Mouse (Mus musculus): ENCODE results near the gene Cpxm2. TPM values are rescaled to one million over a fixed set of nuclear protein-coding genes. Genes with fewer than 3 reads are reported as not detected.

The Cpxm2 gene
- polyA plus RNA-seq, 1 experiment from 2014 or later, result 0.95 TPM

GRCm38 (mm10) chr7:132075825-132076224 lies 78.7 kb downstream of the Cpxm2 start:
- DNase-seq (ENCODE audit: low spot score) (no peak), ATAC-seq (replicated peaks; ENCODE audit: low FRiP score, low TSS enrichment, low read depth) (no peak)
- Histone ChIP-seq H3K4me3 (ENCODE audit: low read depth, low read length) (no peak overlapping the region), H3K4me2 (ENCODE audit: low read length) (no peak overlapping the region), H3K36me3 (ENCODE audit: control insufficient read depth, insufficient read depth, low read length) (no peaks in the 10 kb centered on the region), H3K9me3 (ENCODE audit: control insufficient read depth, low read length) (no peaks in the 10 kb centered on the region), H3K9ac (ENCODE audit: low read length) (no peak overlapping the region), H3K4me1 (replicated peaks; ENCODE audit: control insufficient read depth, insufficient read depth, low read length) (no peaks in the 10 kb centered on the region), H3K27me3 (replicated peaks; ENCODE audit: control insufficient read depth, insufficient read depth, low read length) (no peaks in the 10 kb centered on the region), H3K27ac (ENCODE audit: low read depth) (no peak overlapping the region)
- 61% methylated on average over 1 of the region's 1 CpGs for WGBS

DNA sequence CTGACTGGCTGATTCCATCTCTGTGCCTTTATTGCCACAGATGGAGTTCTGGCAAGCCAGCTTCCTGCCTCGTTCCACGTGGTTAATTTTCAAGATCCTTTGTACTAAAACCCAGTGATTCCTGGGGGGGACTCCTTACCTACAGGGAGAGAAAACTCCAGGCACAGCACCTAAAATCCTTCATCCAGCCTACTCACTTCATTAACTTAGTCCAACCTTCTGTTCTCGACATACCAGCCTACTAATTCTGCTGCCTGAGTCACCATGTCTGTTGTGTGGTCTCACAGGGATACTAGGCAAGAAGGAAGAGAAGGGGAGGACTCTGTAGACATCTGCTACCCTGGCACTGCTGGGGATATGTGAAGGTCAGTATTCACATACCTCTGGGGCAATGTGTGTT lies 80.0 kb downstream of the Cpxm2 start:
- Histone ChIP-seq H3K4me1 (replicated peaks; ENCODE audit: control insufficient read depth, insufficient read depth, low read length) (no peaks in the 10 kb centered on the region), H3K36me3 (ENCODE audit: control insufficient read depth, insufficient read depth, low read length) (no peaks in the 10 kb centered on the region), H3K4me3 (ENCODE audit: low read depth, low read length) (no peak overlapping the region), H3K4me2 (ENCODE audit: low read length) (no peak overlapping the region), H3K27me3 (replicated peaks; ENCODE audit: control insufficient read depth, insufficient read depth, low read length) (no peaks in the 10 kb centered on the region), H3K27ac (ENCODE audit: low read depth) (no peak overlapping the region), H3K9ac (ENCODE audit: low read length) (no peak overlapping the region), H3K9me3 (ENCODE audit: control insufficient read depth, low read length) (no peaks in the 10 kb centered on the region)
- DNase-seq (ENCODE audit: low spot score) (no peak), ATAC-seq (replicated peaks; ENCODE audit: low FRiP score, low TSS enrichment, low read depth) (no peak)
- 70% methylated on average over 3 of the region's 3 CpGs for WGBS

DNA sequence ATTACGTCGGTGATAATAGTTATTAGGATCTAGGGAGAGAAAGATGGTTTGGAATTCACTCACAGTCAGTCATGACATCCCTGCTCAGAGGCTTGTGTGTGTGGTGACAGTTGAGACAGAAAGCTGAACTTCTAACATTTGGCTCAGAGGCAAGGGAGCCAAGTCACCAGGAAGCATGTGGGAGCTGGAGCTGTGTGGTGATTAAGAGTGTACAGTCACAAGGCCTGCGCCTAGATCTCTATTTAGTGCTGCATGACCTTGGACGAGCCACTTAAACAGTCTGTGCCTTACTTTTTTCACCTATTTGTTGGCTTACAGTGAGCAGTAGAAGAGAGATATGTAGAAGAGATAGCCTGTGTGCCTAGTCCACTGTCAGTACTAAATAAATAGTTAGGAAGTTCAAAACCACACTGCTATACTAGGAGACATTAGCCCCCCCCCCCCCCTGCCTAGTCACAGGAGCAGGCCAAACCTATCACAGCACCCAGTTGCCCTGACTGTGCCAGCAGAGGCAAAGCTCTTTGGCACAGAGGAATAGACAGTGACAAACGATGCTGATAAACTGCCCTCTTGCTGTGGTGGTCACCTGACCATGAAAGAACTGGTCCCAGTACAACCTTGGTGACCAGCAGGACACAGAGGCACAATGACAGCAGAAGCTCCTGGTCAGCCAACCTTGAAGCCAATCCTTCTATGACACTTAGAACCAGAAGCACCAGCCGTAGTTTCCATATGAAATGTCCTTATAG lies 83.5 kb downstream of the Cpxm2 start:
- H3K9ac ChIP-seq (ENCODE audit: low read length), result no peak overlapping the region
- DNase-seq (ENCODE audit: low spot score), result no peak
- no peak for ATAC-seq (replicated peaks; ENCODE audit: low FRiP score, low TSS enrichment, low read depth)
- no peaks in the 10 kb centered on the region for H3K36me3 ChIP-seq (ENCODE audit: control insufficient read depth, insufficient read depth, low read length)
- WGBS, result 85% methylated on average over 6 of the region's 6 CpGs
- H3K4me1 ChIP-seq (replicated peaks; ENCODE audit: control insufficient read depth, insufficient read depth, low read length), result no peaks in the 10 kb centered on the region
- H3K4me3 ChIP-seq (ENCODE audit: low read depth, low read length), result no peak overlapping the region
- no peak overlapping the region for H3K4me2 ChIP-seq (ENCODE audit: low read length)
- no peaks in the 10 kb centered on the region for H3K27me3 ChIP-seq (replicated peaks; ENCODE audit: control insufficient read depth, insufficient read depth, low read length)
- H3K9me3 ChIP-seq (ENCODE audit: control insufficient read depth, low read length), result no peaks in the 10 kb centered on the region
- no peak overlapping the region for H3K27ac ChIP-seq (ENCODE audit: low read depth)

GRCm38 (mm10) chr7:132067951-132068350 lies 86.6 kb downstream of the Cpxm2 start:
- Histone ChIP-seq H3K9ac (ENCODE audit: low read length) (no peak overlapping the region), H3K36me3 (ENCODE audit: control insufficient read depth, insufficient read depth, low read length) (no peaks in the 10 kb centered on the region), H3K4me3 (ENCODE audit: low read depth, low read length) (no peak overlapping the region), H3K27ac (ENCODE audit: low read depth) (no peak overlapping the region), H3K4me2 (ENCODE audit: low read length) (no peak overlapping the region), H3K9me3 (ENCODE audit: control insufficient read depth, low read length) (no peaks in the 10 kb centered on the region), H3K27me3 (replicated peaks; ENCODE audit: control insufficient read depth, insufficient read depth, low read length) (no peaks in the 10 kb centered on the region), H3K4me1 (replicated peaks; ENCODE audit: control insufficient read depth, insufficient read depth, low read length) (no peaks in the 10 kb centered on the region)
- no peak for DNase-seq (ENCODE audit: low spot score)
- no peak for ATAC-seq (replicated peaks; ENCODE audit: low FRiP score, low TSS enrichment, low read depth)
- 83% methylated on average over 5 of the region's 5 CpGs for WGBS

DNA sequence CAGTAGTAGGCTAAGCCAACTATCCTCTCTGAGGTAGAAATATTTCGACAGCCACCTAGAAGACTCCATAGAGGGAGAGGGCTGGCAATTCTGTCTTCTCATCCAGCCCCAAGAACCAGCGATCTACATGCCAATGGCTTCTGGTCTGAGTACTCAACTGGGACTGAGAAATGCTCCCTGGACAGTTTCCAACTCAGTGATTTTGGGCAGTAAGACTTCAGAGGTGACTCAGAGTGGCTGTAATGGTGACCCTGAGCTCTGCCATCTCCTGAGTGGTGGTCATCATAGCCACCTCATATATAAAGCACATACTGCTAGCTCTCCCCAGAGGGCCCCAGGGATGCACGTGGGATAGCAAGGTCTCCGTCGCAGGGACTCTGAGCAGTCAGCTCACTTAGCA lies 87.0 kb downstream of the Cpxm2 start:
- Histone ChIP-seq H3K36me3 (ENCODE audit: control insufficient read depth, insufficient read depth, low read length) (no peaks in the 10 kb centered on the region), H3K4me2 (ENCODE audit: low read length) (no peak overlapping the region), H3K27me3 (replicated peaks; ENCODE audit: control insufficient read depth, insufficient read depth, low read length) (no peaks in the 10 kb centered on the region), H3K9me3 (ENCODE audit: control insufficient read depth, low read length) (no peaks in the 10 kb centered on the region), H3K4me3 (ENCODE audit: low read depth, low read length) (no peak overlapping the region), H3K27ac (ENCODE audit: low read depth) (no peak overlapping the region), H3K9ac (ENCODE audit: low read length) (no peak overlapping the region), H3K4me1 (replicated peaks; ENCODE audit: control insufficient read depth, insufficient read depth, low read length) (no peaks in the 10 kb centered on the region)
- no peak for DNase-seq (ENCODE audit: low spot score)
- no peak for ATAC-seq (replicated peaks; ENCODE audit: low FRiP score, low TSS enrichment, low read depth)
- WGBS, result 88% methylated on average over 5 of the region's 5 CpGs

GRCm38 (mm10) chr7:132060116-132060515 lies 94.4 kb downstream of the Cpxm2 start:
- no peak overlapping the region for H3K4me3 ChIP-seq (ENCODE audit: low read depth, low read length)
- no peaks in the 10 kb centered on the region for H3K27me3 ChIP-seq (replicated peaks; ENCODE audit: control insufficient read depth, insufficient read depth, low read length)
- no peak overlapping the region for H3K4me2 ChIP-seq (ENCODE audit: low read length)
- no peaks in the 10 kb centered on the region for H3K36me3 ChIP-seq (ENCODE audit: control insufficient read depth, insufficient read depth, low read length)
- peak; percentile 67 for DNase-seq (ENCODE audit: low spot score)
- no peak overlapping the region for H3K27ac ChIP-seq (ENCODE audit: low read depth)
- ATAC-seq (replicated peaks; ENCODE audit: low FRiP score, low TSS enrichment, low read depth), result no peak
- no peak overlapping the region for H3K9ac ChIP-seq (ENCODE audit: low read length)
- 73% methylated on average over 7 of the region's 7 CpGs for WGBS
- no peaks in the 10 kb centered on the region for H3K4me1 ChIP-seq (replicated peaks; ENCODE audit: control insufficient read depth, insufficient read depth, low read length)
- no peaks in the 10 kb centered on the region for H3K9me3 ChIP-seq (ENCODE audit: control insufficient read depth, low read length)

GRCm38 (mm10) chr7:132056565-132056964 lies 98.0 kb downstream of the Cpxm2 start:
- no peaks in the 10 kb centered on the region for H3K27me3 ChIP-seq (replicated peaks; ENCODE audit: control insufficient read depth, insufficient read depth, low read length)
- 70% methylated on average over 7 of the region's 7 CpGs for WGBS
- H3K9ac ChIP-seq (ENCODE audit: low read length), result no peak overlapping the region
- ATAC-seq (replicated peaks; ENCODE audit: low FRiP score, low TSS enrichment, low read depth) (no peak), DNase-seq (ENCODE audit: low spot score) (no peak)
- H3K4me3 ChIP-seq (ENCODE audit: low read depth, low read length), result no peak overlapping the region
- no peaks in the 10 kb centered on the region for H3K4me1 ChIP-seq (replicated peaks; ENCODE audit: control insufficient read depth, insufficient read depth, low read length)
- H3K4me2 ChIP-seq (ENCODE audit: low read length), result no peak overlapping the region
- no peak overlapping the region for H3K27ac ChIP-seq (ENCODE audit: low read depth)
- no peaks in the 10 kb centered on the region for H3K9me3 ChIP-seq (ENCODE audit: control insufficient read depth, low read length)
- H3K36me3 ChIP-seq (ENCODE audit: control insufficient read depth, insufficient read depth, low read length), result no peaks in the 10 kb centered on the region

DNA sequence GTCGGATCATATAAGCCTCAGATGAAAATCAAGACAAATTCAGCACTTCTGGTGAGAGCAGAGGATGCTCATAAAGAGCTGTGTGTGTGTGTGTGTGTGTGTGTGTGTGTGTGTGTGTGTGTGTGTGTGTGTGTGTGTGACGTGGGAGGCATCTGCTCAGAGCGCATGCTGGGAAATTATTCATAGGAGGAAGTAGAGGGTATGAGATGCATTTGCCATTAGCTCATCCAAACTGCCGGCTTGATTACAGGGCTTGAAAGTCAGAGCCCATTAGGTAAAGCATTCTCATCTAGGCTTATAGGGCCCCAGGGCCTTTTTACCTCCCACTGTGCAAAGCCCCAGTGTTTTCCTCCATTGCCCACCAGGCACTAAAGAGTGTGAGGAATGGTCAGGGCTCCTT lies 107.9 kb downstream of the Cpxm2 start:
- WGBS, result 33% methylated on average over 4 of the region's 4 CpGs
- ATAC-seq (replicated peaks; ENCODE audit: low FRiP score, low TSS enrichment, low read depth) (no peak), DNase-seq (ENCODE audit: low spot score) (no peak)
- no peak overlapping the region for H3K9ac ChIP-seq (ENCODE audit: low read length)
- no peak overlapping the region for H3K4me2 ChIP-seq (ENCODE audit: low read length)
- no peaks in the 10 kb centered on the region for H3K27me3 ChIP-seq (replicated peaks; ENCODE audit: control insufficient read depth, insufficient read depth, low read length)
- no peak overlapping the region for H3K4me3 ChIP-seq (ENCODE audit: low read depth, low read length)
- H3K4me1 ChIP-seq (replicated peaks; ENCODE audit: control insufficient read depth, insufficient read depth, low read length), result no peaks in the 10 kb centered on the region; the same call in 1 of the 2 replicates
- H3K9me3 ChIP-seq (ENCODE audit: control insufficient read depth, low read length), result no peaks in the 10 kb centered on the region
- no peaks in the 10 kb centered on the region for H3K36me3 ChIP-seq (ENCODE audit: control insufficient read depth, insufficient read depth, low read length)
- H3K27ac ChIP-seq (ENCODE audit: low read depth), result no peak overlapping the region

DNA sequence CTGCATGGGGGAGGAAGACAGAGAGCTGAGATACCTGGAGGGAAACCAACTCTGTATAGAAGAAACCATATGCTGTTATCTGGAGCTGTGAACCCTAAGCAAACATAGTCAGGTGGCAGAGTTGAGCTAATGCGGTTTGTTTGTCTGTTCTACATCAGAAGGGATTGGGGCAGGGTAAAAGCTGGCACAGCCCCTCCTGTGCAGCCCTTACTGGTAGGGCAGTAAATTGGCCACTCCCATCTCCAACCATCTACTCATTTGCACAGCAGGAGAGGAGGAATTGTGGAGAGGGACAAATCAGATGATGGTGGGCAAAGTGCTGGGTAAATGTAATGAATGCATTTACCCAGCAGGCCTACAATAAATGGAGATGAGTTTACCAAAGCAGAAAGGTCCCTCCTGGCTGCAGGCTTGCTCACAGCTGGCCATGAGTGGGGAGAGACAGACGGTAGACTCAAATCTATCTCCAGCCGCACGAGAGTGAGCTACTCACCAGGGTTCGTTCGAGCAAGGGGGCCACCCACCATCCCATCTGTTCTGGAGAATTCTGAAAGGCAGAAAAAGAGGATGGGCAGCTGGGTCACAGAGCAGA lies 122.5 kb downstream of the Cpxm2 start:
- Histone ChIP-seq H3K9me3 (ENCODE audit: control insufficient read depth, low read length) (no peaks in the 10 kb centered on the region), H3K36me3 (ENCODE audit: control insufficient read depth, insufficient read depth, low read length) (no peaks in the 10 kb centered on the region), H3K4me3 (ENCODE audit: low read depth, low read length) (no peak overlapping the region), H3K4me1 (replicated peaks; ENCODE audit: control insufficient read depth, insufficient read depth, low read length) (no peaks in the 10 kb centered on the region), H3K4me2 (ENCODE audit: low read length) (no peak overlapping the region), H3K9ac (ENCODE audit: low read length) (no peak overlapping the region), H3K27ac (ENCODE audit: low read depth) (no peak overlapping the region), H3K27me3 (replicated peaks; ENCODE audit: control insufficient read depth, insufficient read depth, low read length) (no peaks in the 10 kb centered on the region)
- peak; percentile 62 for ATAC-seq (replicated peaks; ENCODE audit: low FRiP score, low TSS enrichment, low read depth)
- no peak for DNase-seq (ENCODE audit: low spot score)
- 52% methylated on average over 6 of the region's 6 CpGs for WGBS
